Mouse (Mus musculus): Measurements from ENCODE around the gene Tnfsf13b. TPM values are rescaled to one million over a fixed set of nuclear protein-coding genes. Genes with fewer than 3 reads are reported as not detected.

The Tnfsf13b gene
- 0.42 and 0.86 TPM in 2 replicates for polyA plus RNA-seq (2015; fragmentation: Nextera tagmentation; extraction: Ambion mirVana)

DNA sequence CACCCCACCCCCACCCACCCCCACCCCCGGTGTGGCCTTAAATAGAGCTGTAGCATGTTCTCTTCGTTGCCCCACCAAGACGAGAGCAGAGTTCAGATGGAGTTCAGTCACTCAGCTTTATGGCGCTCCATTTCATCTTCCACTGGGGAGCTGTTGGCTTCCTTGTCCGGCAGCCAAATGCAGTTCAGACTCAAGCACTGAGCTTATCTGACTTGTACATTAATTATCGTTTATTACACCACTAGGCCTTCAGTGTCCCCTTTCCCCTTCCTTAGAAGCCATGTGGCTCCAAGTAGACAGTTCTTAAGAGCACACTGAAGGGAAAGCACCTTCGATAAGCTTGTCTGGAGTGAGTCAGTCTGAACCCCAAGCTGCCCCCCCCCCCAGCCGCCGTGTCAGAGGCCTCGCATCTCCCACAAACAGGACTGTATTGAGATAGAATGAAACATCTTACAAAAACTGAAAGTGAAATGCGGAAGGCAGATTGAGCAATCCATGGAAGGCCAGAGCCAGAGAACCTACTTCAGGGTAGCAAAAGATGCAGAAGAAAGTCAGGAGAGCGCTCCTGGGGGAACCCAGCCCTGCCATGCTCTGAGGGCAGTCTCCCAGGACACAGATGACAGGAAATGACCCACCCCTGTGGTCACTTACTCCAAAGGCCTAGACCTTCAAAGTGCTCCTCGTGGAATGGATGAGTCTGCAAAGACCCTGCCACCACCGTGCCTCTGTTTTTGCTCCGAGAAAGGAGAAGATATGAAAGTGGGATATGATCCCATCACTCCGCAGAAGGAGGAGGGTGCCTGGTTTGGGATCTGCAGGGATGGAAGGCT, at the start of gene Tnfsf13b:
Gene Tnfsf13b, plus strand, starts transcription at position 312 of the 830 bp plus-strand sequence.
- Histone ChIP-seq H3K27ac (replicated peaks) (no peak within 1 kb of the TSS), H3K4me1 (replicated peaks) (peaks cover 10% of the 10 kb centered on the region), H3K4me3 (peak within 1 kb of the TSS; percentile 43), H3K36me3 (no peaks in the 10 kb centered on the region), H3K9me3 (no peaks in the 10 kb centered on the region), H3K4me2 (peak within 1 kb of the TSS; percentile 69), H3K27me3 (no peaks in the 10 kb centered on the region), H3K9ac (peak within 1 kb of the TSS; percentile 41)
- 73% methylated on average over 16 of the region's 16 CpGs for WGBS
- ATAC-seq (ENCODE audit: low FRiP score, low read depth), result no peak

DNA sequence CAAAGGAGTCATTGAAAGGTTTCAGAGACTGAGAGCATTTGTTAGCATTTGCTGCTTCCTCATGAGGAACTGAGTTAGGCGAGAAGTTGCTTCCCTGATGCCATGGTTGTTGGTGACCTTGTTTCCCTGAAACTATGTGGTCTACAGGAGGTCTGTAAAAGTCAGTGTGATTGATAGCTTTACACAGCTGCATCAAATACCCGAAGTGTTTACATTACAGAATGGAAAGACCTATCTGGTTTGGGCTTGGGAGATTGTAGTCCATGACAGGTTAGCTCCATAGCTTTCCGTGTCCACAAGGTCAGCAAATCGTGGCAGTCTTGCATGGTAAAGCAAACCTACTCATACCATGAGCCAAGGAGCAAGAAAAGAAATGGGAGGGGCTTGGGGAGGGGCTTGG, 47.9 kb upstream of the Tnfsf13b start:
- H3K36me3 ChIP-seq, result no peaks in the 10 kb centered on the region
- H3K9me3 ChIP-seq, result no peaks in the 10 kb centered on the region
- 67% methylated on average over 4 of the region's 4 CpGs for WGBS
- no peaks in the 10 kb centered on the region for H3K4me1 ChIP-seq (replicated peaks)
- no peak overlapping the region for H3K4me2 ChIP-seq
- no peak overlapping the region for H3K9ac ChIP-seq
- no peaks in the 10 kb centered on the region for H3K27me3 ChIP-seq
- ATAC-seq (ENCODE audit: low FRiP score, low read depth), result no peak
- no peak overlapping the region for H3K4me3 ChIP-seq
- no peak overlapping the region for H3K27ac ChIP-seq (replicated peaks)

DNA sequence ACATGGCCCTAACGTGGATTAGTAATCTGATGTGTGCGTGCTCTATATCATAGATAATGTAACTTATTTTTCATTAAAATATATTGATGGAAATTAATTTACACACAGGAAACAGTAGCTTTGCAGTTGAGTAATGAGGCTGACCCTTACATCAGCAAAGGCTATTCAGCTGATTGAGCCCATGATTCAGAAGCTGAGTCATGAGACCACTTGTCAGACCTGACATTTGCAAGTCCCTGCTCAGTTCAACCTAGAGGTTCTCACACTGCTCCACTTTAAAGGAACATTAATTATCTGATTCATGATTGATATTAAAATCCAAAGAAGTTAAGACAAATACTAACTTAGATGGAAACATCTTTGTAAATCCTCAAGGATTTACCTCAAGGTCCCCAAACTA, 46.3 kb upstream of the Tnfsf13b start:
- Histone ChIP-seq H3K4me2 (no peak overlapping the region), H3K27ac (replicated peaks) (no peak overlapping the region), H3K4me3 (no peak overlapping the region), H3K36me3 (no peaks in the 10 kb centered on the region), H3K9me3 (no peaks in the 10 kb centered on the region), H3K27me3 (no peaks in the 10 kb centered on the region), H3K4me1 (replicated peaks) (no peaks in the 10 kb centered on the region), H3K9ac (no peak overlapping the region)
- WGBS, result 97% methylated on average over 2 of the region's 2 CpGs
- ATAC-seq (ENCODE audit: low FRiP score, low read depth), result no peak

DNA sequence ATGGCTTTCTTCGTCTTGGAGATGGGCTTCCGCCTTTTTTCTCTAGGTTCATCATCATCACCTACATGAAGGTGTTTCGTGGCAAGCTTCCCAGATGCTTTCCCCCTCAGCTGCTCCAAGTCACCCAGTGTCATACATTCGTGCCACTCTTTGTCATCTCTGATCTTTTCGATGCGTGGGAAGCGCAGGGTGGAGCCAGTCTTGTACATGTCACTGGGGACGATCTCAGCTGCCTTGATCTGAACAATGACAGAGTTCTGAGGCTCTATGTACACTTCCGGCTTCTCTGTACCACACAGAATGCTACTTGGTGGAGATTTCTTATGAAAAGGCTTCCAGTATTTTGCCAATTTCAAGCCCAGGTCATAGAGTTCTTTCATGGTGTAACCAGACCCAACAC, 34.4 kb upstream of the Tnfsf13b start:
- Histone ChIP-seq H3K36me3 (peaks cover 41% of the 10 kb centered on the region), H3K27ac (replicated peaks) (no peak overlapping the region), H3K4me2 (no peak overlapping the region), H3K4me1 (replicated peaks) (peaks cover 13% of the 10 kb centered on the region), H3K27me3 (no peaks in the 10 kb centered on the region), H3K9me3 (no peaks in the 10 kb centered on the region), H3K9ac (no peak overlapping the region), H3K4me3 (no peak overlapping the region)
- 98% methylated on average over 9 of the region's 9 CpGs for WGBS
- no peak for ATAC-seq (ENCODE audit: low FRiP score, low read depth)

DNA sequence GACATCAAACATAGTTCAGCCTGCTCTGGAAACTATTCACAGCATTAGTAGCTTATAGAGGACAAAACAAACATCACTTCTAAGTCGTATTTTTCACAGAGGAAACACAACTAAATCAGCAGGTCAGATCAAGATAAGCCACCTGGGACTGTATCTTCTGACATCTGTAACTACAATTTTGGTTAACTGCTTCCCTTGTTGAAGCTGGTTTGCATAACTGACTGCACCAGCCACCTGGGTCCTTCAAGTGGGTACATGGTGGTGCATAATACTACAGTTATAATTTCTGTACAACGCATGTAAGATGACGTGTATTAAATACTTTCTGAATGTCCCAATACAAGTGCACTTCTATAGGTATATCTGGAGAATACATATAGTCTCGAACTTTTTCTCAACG, 31.0 kb upstream of the Tnfsf13b start:
- peak overlapping the region; percentile 77 for H3K4me3 ChIP-seq
- H3K27me3 ChIP-seq, result no peaks in the 10 kb centered on the region
- H3K27ac ChIP-seq (replicated peaks), result no peak overlapping the region
- H3K9me3 ChIP-seq, result no peaks in the 10 kb centered on the region
- H3K36me3 ChIP-seq, result peaks cover 28% of the 10 kb centered on the region
- peak overlapping the region; percentile 23; the same call in 1 of the 2 replicates for H3K9ac ChIP-seq
- peak overlapping the region; percentile 62 for H3K4me2 ChIP-seq
- no peak for ATAC-seq (ENCODE audit: low FRiP score, low read depth)
- H3K4me1 ChIP-seq (replicated peaks), result peaks cover 38% of the 10 kb centered on the region
- 59% methylated on average over 5 of the region's 5 CpGs for whole genome bisulfite sequencing

DNA sequence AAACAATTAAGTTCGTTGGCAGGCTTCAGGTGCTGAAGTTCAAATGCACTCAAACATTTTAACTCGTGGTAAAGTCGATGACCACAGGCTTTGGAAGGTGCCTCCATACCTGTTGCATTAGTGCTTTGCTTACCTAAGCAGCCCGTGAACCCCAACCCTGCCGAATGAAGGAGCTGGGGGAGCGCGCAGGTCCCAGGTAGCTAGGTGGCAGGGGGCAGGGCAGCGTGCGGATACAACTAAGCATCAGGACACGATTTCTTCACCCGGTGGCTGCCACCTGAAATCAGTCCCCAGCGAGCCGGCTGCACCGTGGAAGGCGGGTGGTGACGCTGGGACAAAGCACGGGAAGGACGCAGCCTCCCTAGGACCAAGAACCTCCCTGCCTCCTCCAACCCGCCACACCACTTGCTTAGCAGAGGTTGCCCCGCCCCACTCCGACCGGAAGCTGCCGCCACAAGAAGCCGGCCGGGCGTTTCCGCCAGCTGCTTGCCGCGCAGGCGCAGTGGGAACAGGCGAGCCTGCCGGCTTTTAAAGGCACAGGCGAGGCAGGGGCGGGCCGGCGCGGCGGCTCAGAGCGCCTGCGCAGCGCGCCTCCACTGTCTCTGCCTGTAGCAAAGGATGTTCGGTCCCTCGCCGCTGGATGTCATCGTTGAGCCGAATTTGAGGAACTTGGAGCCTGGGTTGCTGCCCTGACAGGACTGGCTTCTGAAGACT, 30.2 kb upstream of the Tnfsf13b start:
- Histone ChIP-seq H3K4me2 (peak overlapping the region; percentile 62), H3K9ac (peak overlapping the region; percentile 72), H3K36me3 (peaks cover 25% of the 10 kb centered on the region), H3K9me3 (no peaks in the 10 kb centered on the region), H3K4me1 (replicated peaks) (peaks cover 46% of the 10 kb centered on the region), H3K27me3 (no peaks in the 10 kb centered on the region), H3K4me3 (peak overlapping the region; percentile 77), H3K27ac (replicated peaks) (peak overlapping the region; percentile 69)
- under 1% methylated on average over 47 of the region's 47 CpGs for WGBS
- peak; percentile 96 for ATAC-seq (ENCODE audit: low FRiP score, low read depth)

DNA sequence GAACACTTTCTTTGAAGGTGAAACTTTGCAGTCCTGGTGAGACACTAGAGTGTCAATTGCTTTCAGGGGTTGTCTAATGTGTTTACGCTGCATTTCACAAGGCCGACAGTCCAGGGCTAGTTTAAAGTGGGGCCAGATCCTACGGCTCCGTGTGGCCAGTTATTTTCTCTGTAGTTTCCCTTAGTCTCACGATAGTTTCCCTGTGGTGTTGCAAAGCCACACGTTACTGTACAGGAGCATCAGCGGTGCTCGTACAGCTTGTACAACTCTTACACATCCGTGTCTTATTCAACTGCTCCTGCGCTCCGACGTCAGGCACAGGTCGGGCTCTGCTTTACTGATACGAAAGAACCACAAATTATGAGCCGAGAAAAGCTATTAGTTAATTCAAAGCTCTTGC, 29.3 kb upstream of the Tnfsf13b start:
- ATAC-seq (ENCODE audit: low FRiP score, low read depth), result 0 out of 2 replicates have a peak, but pooled peaks have one; percentile 5
- H3K27ac ChIP-seq (replicated peaks), result peak overlapping the region; percentile 82; the same call in 1 of the 2 replicates
- H3K4me2 ChIP-seq, result peak overlapping the region; percentile 62
- H3K9me3 ChIP-seq, result no peaks in the 10 kb centered on the region
- peak overlapping the region; percentile 70 for H3K9ac ChIP-seq
- peaks cover 48% of the 10 kb centered on the region for H3K4me1 ChIP-seq (replicated peaks)
- WGBS, result 39% methylated on average over 15 of the region's 15 CpGs
- peak overlapping the region; percentile 82 for H3K4me3 ChIP-seq
- peaks cover 15% of the 10 kb centered on the region for H3K36me3 ChIP-seq
- H3K27me3 ChIP-seq, result no peaks in the 10 kb centered on the region

DNA sequence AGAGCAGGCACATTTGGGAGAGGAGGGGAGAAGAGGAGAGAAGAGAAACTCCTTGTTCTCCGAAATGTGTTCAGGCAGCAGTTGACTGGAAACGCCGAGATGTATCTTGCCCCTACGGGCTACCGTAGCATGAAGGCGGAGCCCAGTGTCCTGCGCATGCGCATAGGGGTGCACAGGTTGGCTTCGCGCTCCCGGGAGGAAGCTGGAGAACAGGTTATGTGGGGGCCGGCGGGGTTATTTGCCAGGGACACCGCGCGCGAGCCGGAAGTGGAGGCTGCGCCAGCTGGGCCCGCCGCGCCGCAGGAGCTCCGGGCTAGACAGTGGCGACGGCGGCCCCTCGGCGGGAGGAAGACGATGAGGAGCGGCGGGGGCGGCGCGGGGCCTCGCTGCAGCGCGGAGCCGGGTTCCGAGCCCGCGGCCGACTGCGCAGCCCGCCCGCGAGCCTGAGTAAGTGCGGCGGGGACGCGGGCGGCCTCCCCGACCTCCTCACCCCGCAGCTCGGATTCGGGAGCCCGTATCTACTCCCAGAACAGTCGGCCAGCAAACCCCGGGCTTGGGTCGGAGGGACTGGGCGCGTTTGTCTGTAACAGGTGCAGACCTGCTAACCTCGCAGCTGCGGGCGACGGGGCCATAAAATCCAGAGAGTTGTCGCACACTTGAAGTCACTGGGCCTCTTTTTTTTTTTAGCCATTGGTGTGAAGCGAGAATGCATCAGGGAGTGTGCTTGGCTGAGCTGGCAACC, 28.5 kb upstream of the Tnfsf13b start, which contains the start of the genes Lig4 and Abhd13:
Gene Lig4, minus strand, starts transcription at position 114 of the 742 bp plus-strand sequence.
Gene Abhd13, plus strand, starts transcription at position 135 of the 742 bp plus-strand sequence.
- Histone ChIP-seq H3K4me2 (peak within 1 kb of the TSS; percentile 62), H3K4me1 (replicated peaks) (peaks cover 48% of the 10 kb centered on the region), H3K27me3 (no peaks in the 10 kb centered on the region), H3K27ac (replicated peaks) (peak within 1 kb of the TSS; percentile 82), H3K4me3 (peak within 1 kb of the TSS; percentile 82), H3K36me3 (peaks cover 8% of the 10 kb centered on the region), H3K9me3 (no peaks in the 10 kb centered on the region), H3K9ac (peak within 1 kb of the TSS; percentile 70)
- under 1% methylated on average over 65 of the region's 68 CpGs for WGBS
- ATAC-seq (ENCODE audit: low FRiP score, low read depth), result peak; percentile 61

DNA sequence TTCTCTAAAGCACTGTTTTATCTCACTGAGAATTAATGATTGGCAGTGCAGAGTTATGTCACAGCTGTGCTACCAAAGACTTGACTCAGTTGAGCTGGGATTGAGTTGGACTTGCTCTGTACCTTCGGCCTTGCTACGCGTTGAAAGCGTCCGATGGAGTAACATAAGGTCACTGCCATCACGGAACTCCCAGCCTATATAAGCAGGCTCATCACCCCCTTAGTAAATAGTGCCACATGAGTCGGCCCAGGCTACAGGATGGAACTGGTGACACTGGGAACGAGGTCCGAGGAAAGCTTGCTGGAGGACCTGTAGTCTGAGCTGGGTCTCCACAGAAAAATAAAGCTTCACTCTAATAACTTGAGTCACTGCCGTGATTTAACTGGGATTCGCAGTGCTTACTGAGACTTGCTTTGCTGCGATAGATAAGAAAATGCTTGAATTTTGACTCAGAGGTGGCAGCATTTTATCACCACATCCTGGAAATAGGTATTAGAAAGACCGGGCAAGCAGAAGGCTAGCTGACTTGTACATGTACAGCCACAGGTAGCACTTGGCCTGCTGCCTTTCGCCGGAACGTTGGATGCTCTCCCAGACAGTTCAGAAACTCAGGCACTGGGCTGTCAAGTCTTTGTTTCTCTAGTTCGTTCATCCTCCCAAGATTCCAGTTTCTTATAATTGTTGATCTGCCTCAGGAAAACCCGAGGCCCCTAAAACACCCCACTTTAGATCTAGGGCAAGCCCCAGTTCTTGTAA, 27.6 kb upstream of the Tnfsf13b start:
- no peaks in the 10 kb centered on the region for H3K36me3 ChIP-seq
- H3K27ac ChIP-seq (replicated peaks), result no peak overlapping the region
- no peak for ATAC-seq (ENCODE audit: low FRiP score, low read depth)
- H3K9ac ChIP-seq, result peak overlapping the region; percentile 70
- WGBS, result 56% methylated on average over 18 of the region's 18 CpGs
- H3K27me3 ChIP-seq, result no peaks in the 10 kb centered on the region
- H3K4me2 ChIP-seq, result peak overlapping the region; percentile 62
- H3K4me1 ChIP-seq (replicated peaks), result peaks cover 48% of the 10 kb centered on the region
- H3K9me3 ChIP-seq, result no peaks in the 10 kb centered on the region
- peak overlapping the region; percentile 82 for H3K4me3 ChIP-seq

DNA sequence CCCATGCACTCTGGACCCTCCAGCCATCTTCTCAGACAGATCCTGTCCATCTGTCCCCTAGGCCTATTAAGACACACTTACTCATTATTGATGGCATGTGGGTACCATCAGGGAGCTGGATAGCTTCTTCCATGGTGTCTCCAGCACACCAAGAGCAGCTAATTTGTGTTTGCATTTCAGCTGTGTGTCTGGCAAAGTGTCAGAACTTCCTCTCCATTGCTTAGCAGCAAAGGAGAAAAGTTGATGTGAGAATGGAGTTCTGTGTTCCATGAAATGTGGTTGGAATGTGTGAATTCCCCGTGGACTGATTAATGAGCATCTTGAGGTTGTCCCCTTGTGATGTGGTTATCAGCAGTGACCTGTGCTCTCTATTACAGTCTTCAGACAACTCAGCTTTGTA, 26.5 kb upstream of the Tnfsf13b start:
- Histone ChIP-seq H3K27ac (replicated peaks) (no peak overlapping the region), H3K36me3 (no peaks in the 10 kb centered on the region), H3K4me3 (no peak overlapping the region), H3K27me3 (no peaks in the 10 kb centered on the region), H3K9ac (no peak overlapping the region), H3K9me3 (no peaks in the 10 kb centered on the region), H3K4me1 (replicated peaks) (peaks cover 48% of the 10 kb centered on the region), H3K4me2 (peak overlapping the region; percentile 62)
- no peak for ATAC-seq (ENCODE audit: low FRiP score, low read depth)
- 75% methylated on average over 1 of the region's 1 CpGs for WGBS

DNA sequence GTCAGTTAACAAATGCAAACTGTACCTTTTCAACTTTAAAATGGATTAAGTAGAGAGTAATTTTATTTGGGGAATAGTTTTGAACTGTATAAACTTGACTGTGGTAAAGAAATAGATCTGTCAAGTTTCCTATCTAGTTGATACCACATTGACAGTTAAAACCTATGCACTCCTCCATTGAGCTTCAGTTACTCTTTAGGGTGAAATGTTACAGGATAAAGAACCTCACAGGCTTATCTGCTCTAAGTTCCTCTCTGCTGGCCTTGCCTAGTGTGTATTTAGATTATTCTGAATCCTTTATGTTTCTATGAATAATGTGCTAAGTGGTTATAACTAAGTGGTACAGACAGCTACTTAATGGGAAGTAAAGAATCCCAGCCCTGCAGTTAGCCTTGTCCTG, 26.1 kb upstream of the Tnfsf13b start:
- Histone ChIP-seq H3K4me2 (no peak overlapping the region), H3K4me1 (replicated peaks) (peaks cover 44% of the 10 kb centered on the region), H3K36me3 (no peaks in the 10 kb centered on the region), H3K4me3 (no peak overlapping the region), H3K9me3 (no peaks in the 10 kb centered on the region), H3K27me3 (no peaks in the 10 kb centered on the region), H3K9ac (no peak overlapping the region), H3K27ac (replicated peaks) (no peak overlapping the region)
- no peak for ATAC-seq (ENCODE audit: low FRiP score, low read depth)

Data from hindbrain, embryonic 15.5 days (tissue).